Mouse (Mus musculus): Measurements from ENCODE around the gene Chrne.

DNA sequence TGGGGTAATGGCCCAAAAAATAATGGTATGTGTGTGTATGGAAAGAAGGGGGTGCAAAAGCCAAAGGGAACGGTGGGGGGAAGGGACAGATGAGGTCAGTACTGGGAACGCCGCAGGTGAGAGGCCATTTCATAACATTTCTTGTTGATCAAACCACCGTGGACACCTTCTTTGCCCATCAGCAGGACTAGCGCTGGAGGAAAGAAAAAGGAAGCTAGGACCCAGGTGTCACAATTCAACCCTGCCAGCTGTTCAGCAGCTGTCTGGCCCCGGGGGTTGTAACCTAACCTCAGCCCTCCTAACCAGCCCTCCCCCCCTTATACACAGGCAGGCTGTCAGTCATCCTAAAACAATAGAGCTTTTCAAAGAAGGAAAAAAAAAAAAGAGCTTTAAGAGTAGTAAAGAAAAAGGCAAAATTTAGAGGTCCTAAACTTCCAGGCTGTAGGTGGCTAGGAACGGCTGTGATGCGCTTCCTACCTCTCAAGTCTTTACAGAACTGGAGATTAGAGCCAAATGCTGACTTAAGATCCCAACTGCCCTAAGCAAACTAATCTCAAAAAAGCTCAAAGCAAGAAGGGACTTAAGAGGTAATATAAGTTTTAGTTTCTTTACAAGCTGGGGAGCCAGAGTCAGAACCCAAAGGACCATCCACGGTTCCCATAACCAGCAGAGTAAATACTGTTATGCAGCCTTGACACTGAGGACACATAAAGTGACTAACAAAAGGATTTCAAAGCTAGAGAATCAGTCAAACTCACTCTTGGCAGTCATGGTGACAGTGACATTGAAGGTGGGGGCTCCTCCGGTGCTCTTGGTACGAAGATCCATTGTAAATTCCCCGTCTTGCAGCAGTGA is 33.2 kb upstream of the Chrne start:
- TF ChIP-seq CTCF (IDR thresholded peaks at IDR 0.05; ENCODE audit: control insufficient read depth, insufficient read depth, low read length) (no peak), POLR2A (IDR thresholded peaks at IDR 0.05; ENCODE audit: borderline replicate concordance, control insufficient read depth, low read depth, low read length) (no peak)
